Mouse (Mus musculus) heart, embryonic 14.5 days (tissue): Measurements from ENCODE around the gene Triml2. TPM values are rescaled to one million over a fixed set of nuclear protein-coding genes. Genes with fewer than 3 reads are reported as not detected.

Experiments
- ATAC-seq: fragments of 200-750 bp; cut with Nextera tagmentation; 2 replicates; pipeline ENCODE4 v1.8.0; 2017; ENCODE audit warnings: low read depth, moderate TSS enrichment; ENCODE audit not compliant: insufficient number of reproducible peaks, insufficient read depth, low FRiP score
- H3K27ac ChIP-seq, 2 experiments: fragments of 200-500 bp in 1 of 2; fragments of 300-500 bp in 1 of 2; sonication (generic) in 1 of 2; replicated peaks in 1 of 2; 2 replicates each; pipeline ENCODE4 v1.5.1; 2012 to 2014; ENCODE audit warnings: low read depth in 2 of 2, low read length in 2 of 2, control low read depth in 1 of 2, mild to moderate bottlenecking in 1 of 2, mixed read lengths in 1 of 2; ENCODE audit not compliant: control insufficient read depth in 1 of 2, insufficient read depth in 1 of 2
- H3K27me3 ChIP-seq: fragments of 300-500 bp; sonication (generic); 2 replicates; pipeline ENCODE4 v1.6.1; 2014; ENCODE audit warnings: mild to moderate bottlenecking, low read length, control low read depth; ENCODE audit not compliant: control insufficient read depth, insufficient read depth
- H3K36me3 ChIP-seq: fragments of 300-500 bp; sonication (generic); 2 replicates; pipeline ENCODE4 v1.6.1; 2014; ENCODE audit warnings: mild to moderate bottlenecking, control low read depth, low read length, mixed read lengths; ENCODE audit not compliant: control insufficient read depth, insufficient read depth
- H3K4me1 ChIP-seq, 2 experiments: fragments of 200-500 bp in 1 of 2; fragments of 300-500 bp in 1 of 2; sonication (generic) in 1 of 2; 2 replicates each; pipeline ENCODE4 v1.6.1; 2012 to 2014; ENCODE audit warnings: low read length in 2 of 2, control low read depth in 1 of 2, mixed read lengths in 1 of 2; ENCODE audit not compliant: control insufficient read depth in 2 of 2, insufficient read depth in 2 of 2
- H3K4me2 ChIP-seq: fragments of 300-500 bp; sonication (generic); 2 replicates; pipeline ENCODE4 v1.6.1; 2014; ENCODE audit warnings: mild to moderate bottlenecking, low read length
- H3K4me3 ChIP-seq, 2 experiments: fragments of 200-500 bp in 1 of 2; fragments of 300-500 bp in 1 of 2; sonication (generic) in 1 of 2; 2 replicates each; pipeline ENCODE4 v1.5.1; 2012 to 2014; ENCODE audit warnings: low read length in 2 of 2, mild to moderate bottlenecking in 2 of 2, control low read depth in 1 of 2, low read depth in 1 of 2, moderate library complexity in 1 of 2; ENCODE audit not compliant: control insufficient read depth in 1 of 2, insufficient read depth in 1 of 2
- H3K9ac ChIP-seq: fragments of 300-500 bp; sonication (generic); 2 replicates; pipeline ENCODE4 v1.6.1; 2014; ENCODE audit warnings: mild to moderate bottlenecking, low read length
- H3K9me3 ChIP-seq: fragments of 300-500 bp; sonication (generic); 2 replicates; pipeline ENCODE4 v1.6.1; 2016; ENCODE audit warnings: low read length, control low read depth; ENCODE audit not compliant: control insufficient read depth
- WGBS: fragments of 180-500 bp; shearing (Covaris S2); extraction: QIAGEN DNeasy Blood & Tissue Kit; methylation state at CpG from one replicate; pipeline ENCODE4 v1.1.7; 2014; 5-methylcytosine and 5-hydroxymethylcytosine counted together
- polyA plus RNA-seq: library from polyadenylated mRNA; unstranded; fragments of >200 nt; fragmentation: Nextera tagmentation; extraction: Ambion mirVana; gene quantifications from 2 replicates; pipeline ENCODE4 v1.2.1, GENCODE M21; 2014

Triml2 gene
- polyA plus RNA-seq, 1 experiment from 2014 or later, result not detected

GRCm38 (mm10) chr8:43176766-43177486 is 3.4 kb upstream of the Triml2 start:
- H3K9ac ChIP-seq, result no peak overlapping the region
- no peaks in the 10 kb centered on the region for H3K36me3 ChIP-seq
- no peak for ATAC-seq
- WGBS, result 88% methylated on average over 6 of the region's 6 CpGs
- no peak overlapping the region for H3K27ac ChIP-seq
- no peak overlapping the region for H3K4me3 ChIP-seq
- H3K4me1 ChIP-seq, result no peaks in the 10 kb centered on the region
- H3K9me3 ChIP-seq, result peaks cover 5% of the 10 kb centered on the region; the same call in 1 of the 2 replicates
- H3K27me3 ChIP-seq, result no peaks in the 10 kb centered on the region
- no peak overlapping the region for H3K4me2 ChIP-seq

GRCm38 (mm10) chr8:43178263-43178662 is 2.1 kb upstream of the Triml2 start:
- no peak overlapping the region for H3K4me3 ChIP-seq
- ATAC-seq, result no peak
- H3K9ac ChIP-seq, result no peak overlapping the region
- H3K9me3 ChIP-seq, result peaks cover 5% of the 10 kb centered on the region; the same call in 1 of the 2 replicates
- H3K4me1 ChIP-seq, result no peaks in the 10 kb centered on the region
- no peak overlapping the region for H3K4me2 ChIP-seq
- no peak overlapping the region for H3K27ac ChIP-seq
- no peaks in the 10 kb centered on the region for H3K27me3 ChIP-seq
- 70% methylated on average over 3 of the region's 3 CpGs for WGBS
- H3K36me3 ChIP-seq, result no peaks in the 10 kb centered on the region

DNA sequence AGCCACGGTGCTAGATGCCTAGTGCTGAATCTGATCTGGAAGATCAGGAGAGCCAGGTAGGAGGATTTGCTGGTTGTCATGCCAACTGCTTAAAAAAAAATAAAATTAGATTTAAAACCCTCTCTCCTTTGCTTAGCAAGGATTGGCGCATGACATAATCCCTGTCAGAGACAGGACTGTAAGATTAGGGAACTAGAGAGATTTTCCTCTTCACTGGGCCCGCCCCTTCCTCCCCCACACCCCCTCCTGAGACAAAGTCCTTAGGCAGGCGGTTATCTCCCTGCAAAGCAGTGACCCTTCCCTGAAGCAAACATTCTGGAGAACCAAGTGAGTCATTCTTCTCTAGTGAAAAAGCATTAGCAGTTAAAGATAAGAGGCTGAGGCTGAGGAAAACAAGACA is 1.2 kb upstream of the Triml2 start:
- H3K4me2 ChIP-seq, result no peak overlapping the region
- 0 out of 2 replicates have a peak, but pooled peaks cover 5% of the 10 kb centered on the region for H3K9me3 ChIP-seq
- no peaks in the 10 kb centered on the region for H3K4me1 ChIP-seq
- H3K4me3 ChIP-seq, result no peak overlapping the region
- H3K9ac ChIP-seq, result no peak overlapping the region
- no peak for ATAC-seq
- H3K36me3 ChIP-seq, result no peaks in the 10 kb centered on the region
- no peak overlapping the region; a peak in 1 of 4 replicates for H3K27ac ChIP-seq
- WGBS, result 10% methylated on average over 4 of the region's 4 CpGs
- H3K27me3 ChIP-seq, result no peaks in the 10 kb centered on the region

GRCm38 (mm10) chr8:43182281-43182680 is 1.9 kb downstream of the Triml2 start:
- ATAC-seq, result no peak
- WGBS, result 80% methylated on average over 2 of the region's 2 CpGs
- H3K27ac ChIP-seq, result no peak overlapping the region
- no peak overlapping the region for H3K4me3 ChIP-seq
- H3K9me3 ChIP-seq, result 0 out of 2 replicates have a peak, but pooled peaks cover 5% of the 10 kb centered on the region
- no peaks in the 10 kb centered on the region for H3K36me3 ChIP-seq
- no peak overlapping the region for H3K4me2 ChIP-seq
- no peaks in the 10 kb centered on the region for H3K27me3 ChIP-seq
- H3K9ac ChIP-seq, result no peak overlapping the region
- H3K4me1 ChIP-seq, result no peaks in the 10 kb centered on the region

- no peak for ATAC-seq
- Histone ChIP-seq H3K9ac (no peak overlapping the region), H3K4me3 (no peak overlapping the region)
Observed at GRCm38 (mm10) chr8:43215554-43215953, 35.2 kb downstream of the Triml2 start.

DNA sequence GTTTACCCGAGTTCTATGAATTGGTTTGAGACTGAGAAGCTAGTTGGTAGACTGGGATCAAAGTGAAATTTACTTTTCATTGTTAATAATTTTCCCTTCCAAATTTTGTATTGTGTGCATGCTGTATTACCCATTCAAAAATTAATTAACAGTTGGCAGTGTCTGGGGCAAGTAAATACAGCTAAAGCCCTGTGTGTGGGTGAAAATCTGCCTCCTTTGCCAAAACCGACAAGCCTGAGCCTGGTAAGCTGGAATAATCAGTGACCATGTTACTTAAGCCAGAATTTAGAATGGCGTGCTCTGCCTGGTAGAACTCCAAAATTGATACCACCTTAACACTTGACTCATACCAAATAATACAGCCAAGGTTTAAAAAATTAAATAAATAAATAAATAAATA is 63.0 kb downstream of the Triml2 start:
- H3K27ac ChIP-seq, result no peak overlapping the region
- H3K27me3 ChIP-seq, result no peaks in the 10 kb centered on the region
- 74% methylated on average over 3 of the region's 3 CpGs for WGBS
- no peak for ATAC-seq
- no peak overlapping the region for H3K4me2 ChIP-seq
- H3K4me3 ChIP-seq, result no peak overlapping the region
- no peaks in the 10 kb centered on the region for H3K36me3 ChIP-seq
- H3K9ac ChIP-seq, result no peak overlapping the region
- no peaks in the 10 kb centered on the region for H3K4me1 ChIP-seq
- H3K9me3 ChIP-seq, result 0 out of 2 replicates have a peak, but pooled peaks cover 3% of the 10 kb centered on the region

More at GRCm38 (mm10) chr8:43215554-43215953, 35.2 kb downstream of the Triml2 start:
- H3K27me3 ChIP-seq, result no peaks in the 10 kb centered on the region
- H3K36me3 ChIP-seq, result no peaks in the 10 kb centered on the region
- H3K27ac ChIP-seq, result no peak overlapping the region
- H3K4me2 ChIP-seq, result no peak overlapping the region
- H3K9me3 ChIP-seq, result no peaks in the 10 kb centered on the region
- no peaks in the 10 kb centered on the region for H3K4me1 ChIP-seq

Other genes starting within 250 kb of the Triml2 start
- gene Triml1, start 39.1 kb upstream of the Triml2 start, polyA plus RNA-seq, result not detected in 2 replicates
- gene Zfp42, start 126.4 kb downstream of the Triml2 start, polyA plus RNA-seq, result not detected in 2 replicates